Mouse (Mus musculus): ENCODE measurements around the gene Ppp1r18. TPM values are rescaled to one million over a fixed set of nuclear protein-coding genes. Genes with fewer than 3 reads are reported as not detected.

Ppp1r18 gene
- polyA plus RNA-seq, 1 experiment from 2014 or later, result 23.7 TPM

GRCm38 (mm10) chr17:35879245-35880057 lies 14.1 kb downstream of the Ppp1r18 start, which contains the start of gene Dhx16:
Gene Dhx16 (plus strand): TSS chr17:35879819.
- H3K27ac ChIP-seq, result peak within 1 kb of the TSS; percentile 78
- peak; percentile 90 for ATAC-seq (ENCODE audit: low FRiP score)
- H3K4me3 ChIP-seq (replicated peaks), result peak within 1 kb of the TSS; percentile 97
- 5% methylated on average over 66 of the region's 66 CpGs for WGBS
- H3K4me2 ChIP-seq, result peak within 1 kb of the TSS; percentile 82
- no peaks in the 10 kb centered on the region for H3K27me3 ChIP-seq
- peak within 1 kb of the TSS; percentile 83 for H3K9ac ChIP-seq
- H3K36me3 ChIP-seq (replicated peaks), result peaks cover 48% of the 10 kb centered on the region
- peaks cover 12% of the 10 kb centered on the region for H3K4me1 ChIP-seq
- H3K9me3 ChIP-seq, result no peaks in the 10 kb centered on the region

- 91% methylated on average over 17 of the region's 17 CpGs for WGBS
- no peak overlapping the region for H3K9ac ChIP-seq
- H3K9me3 ChIP-seq, result no peaks in the 10 kb centered on the region
- peaks cover 12% of the 10 kb centered on the region for H3K4me1 ChIP-seq
- no peak overlapping the region for H3K27ac ChIP-seq
- H3K4me3 ChIP-seq (replicated peaks), result no peak overlapping the region
- no peaks in the 10 kb centered on the region for H3K27me3 ChIP-seq
- H3K4me2 ChIP-seq, result no peak overlapping the region
- no peak for ATAC-seq (ENCODE audit: low FRiP score)
- H3K36me3 ChIP-seq (replicated peaks), result peaks cover 64% of the 10 kb centered on the region
Observed at GRCm38 (mm10) chr17:35882924-35883323, 17.5 kb downstream of the Ppp1r18 start.

DNA sequence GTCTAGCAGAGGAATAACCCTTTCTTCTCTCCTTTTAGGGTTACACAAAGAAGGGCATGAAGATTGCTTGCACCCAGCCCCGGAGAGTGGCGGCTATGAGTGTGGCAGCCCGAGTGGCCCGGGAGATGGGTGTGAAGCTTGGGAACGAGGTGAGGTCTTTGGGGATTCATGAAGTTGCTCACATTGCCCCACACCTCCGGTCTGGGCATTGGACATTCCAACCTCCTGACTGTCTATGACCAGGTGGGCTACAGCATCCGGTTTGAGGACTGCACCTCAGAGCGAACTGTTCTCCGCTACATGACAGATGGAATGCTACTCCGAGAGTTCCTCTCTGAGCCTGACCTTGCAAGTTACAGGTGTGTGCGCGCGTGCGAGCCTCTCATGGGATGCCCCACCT lies 18.4 kb downstream of the Ppp1r18 start:
- WGBS, result 96% methylated on average over 14 of the region's 14 CpGs
- Histone ChIP-seq H3K27me3 (no peaks in the 10 kb centered on the region), H3K36me3 (replicated peaks) (peaks cover 73% of the 10 kb centered on the region), H3K9me3 (no peaks in the 10 kb centered on the region), H3K9ac (no peak overlapping the region), H3K27ac (no peak overlapping the region), H3K4me1 (peaks cover 12% of the 10 kb centered on the region), H3K4me2 (no peak overlapping the region), H3K4me3 (replicated peaks) (no peak overlapping the region)
- ATAC-seq (ENCODE audit: low FRiP score), result no peak

- Histone ChIP-seq H3K27me3 (no peaks in the 10 kb centered on the region), H3K4me1 (no peaks in the 10 kb centered on the region), H3K4me3 (replicated peaks) (no peak overlapping the region), H3K9ac (no peak overlapping the region), H3K9me3 (no peaks in the 10 kb centered on the region), H3K27ac (no peak overlapping the region), H3K36me3 (replicated peaks) (peaks cover 95% of the 10 kb centered on the region), H3K4me2 (no peak overlapping the region)
- ATAC-seq (ENCODE audit: low FRiP score), result no peak
- WGBS, result 91% methylated on average over 9 of the region's 17 CpGs
Observed at GRCm38 (mm10) chr17:35887725-35888124, 22.3 kb downstream of the Ppp1r18 start.

GRCm38 (mm10) chr17:35896781-35897643 lies 31.6 kb downstream of the Ppp1r18 start, which contains the start of gene 2310061I04Rik:
Gene 2310061I04Rik (minus strand): TSS chr17:35897431.
- H3K27me3 ChIP-seq, result no peaks in the 10 kb centered on the region
- WGBS, result 1% methylated on average over 82 of the region's 86 CpGs
- no peaks in the 10 kb centered on the region for H3K9me3 ChIP-seq
- H3K27ac ChIP-seq, result peak within 1 kb of the TSS; percentile 94
- peaks cover 69% of the 10 kb centered on the region for H3K36me3 ChIP-seq (replicated peaks)
- ATAC-seq (ENCODE audit: low FRiP score), result peak; percentile 94
- peak within 1 kb of the TSS; percentile 78 for H3K4me3 ChIP-seq (replicated peaks)
- H3K9ac ChIP-seq, result peak within 1 kb of the TSS; percentile 86
- peaks cover 20% of the 10 kb centered on the region for H3K4me1 ChIP-seq
- peak within 1 kb of the TSS; percentile 99 for H3K4me2 ChIP-seq

GRCm38 (mm10) chr17:35897644-35898573 lies 32.5 kb downstream of the Ppp1r18 start:
- Histone ChIP-seq H3K9ac (peak overlapping the region; percentile 86; the same call in 1 of the 2 replicates), H3K27ac (peak overlapping the region; percentile 94), H3K4me1 (peaks cover 20% of the 10 kb centered on the region), H3K4me3 (replicated peaks) (peak overlapping the region; percentile 78; the same call in 1 of the 2 replicates), H3K36me3 (replicated peaks) (peaks cover 71% of the 10 kb centered on the region), H3K27me3 (no peaks in the 10 kb centered on the region), H3K4me2 (peak overlapping the region; percentile 99), H3K9me3 (no peaks in the 10 kb centered on the region)
- 46% methylated on average over 23 of the region's 23 CpGs for whole genome bisulfite sequencing
- peak; percentile 52 for ATAC-seq (ENCODE audit: low FRiP score)

DNA sequence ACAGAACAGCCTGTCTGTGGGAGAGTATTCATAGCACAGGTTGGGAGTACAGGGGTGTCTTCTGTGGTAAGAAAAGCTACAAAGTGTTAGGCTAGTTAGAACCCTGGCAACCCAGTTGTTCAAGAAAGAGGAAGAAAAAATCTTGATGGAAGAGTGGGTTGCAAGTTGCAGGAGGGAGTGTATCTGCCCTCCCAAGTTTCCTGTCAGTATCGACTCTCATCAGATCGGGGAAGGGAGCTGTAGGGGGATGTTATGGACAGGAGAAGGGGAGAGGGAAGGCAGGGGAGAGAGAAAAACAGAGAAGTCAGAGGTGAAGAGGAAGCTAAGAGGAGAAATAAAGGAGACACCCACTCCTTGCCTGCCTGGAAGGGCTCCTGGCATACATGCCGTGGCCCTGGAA lies 35.2 kb downstream of the Ppp1r18 start:
- no peak overlapping the region for H3K27ac ChIP-seq
- H3K36me3 ChIP-seq (replicated peaks), result peaks cover 79% of the 10 kb centered on the region
- 95% methylated on average over 3 of the region's 3 CpGs for WGBS
- ATAC-seq (ENCODE audit: low FRiP score), result no peak
- peaks cover 17% of the 10 kb centered on the region for H3K4me1 ChIP-seq
- H3K9me3 ChIP-seq, result no peaks in the 10 kb centered on the region
- no peaks in the 10 kb centered on the region for H3K27me3 ChIP-seq
- H3K4me3 ChIP-seq (replicated peaks), result no peak overlapping the region
- no peak overlapping the region for H3K4me2 ChIP-seq
- no peak overlapping the region for H3K9ac ChIP-seq

DNA sequence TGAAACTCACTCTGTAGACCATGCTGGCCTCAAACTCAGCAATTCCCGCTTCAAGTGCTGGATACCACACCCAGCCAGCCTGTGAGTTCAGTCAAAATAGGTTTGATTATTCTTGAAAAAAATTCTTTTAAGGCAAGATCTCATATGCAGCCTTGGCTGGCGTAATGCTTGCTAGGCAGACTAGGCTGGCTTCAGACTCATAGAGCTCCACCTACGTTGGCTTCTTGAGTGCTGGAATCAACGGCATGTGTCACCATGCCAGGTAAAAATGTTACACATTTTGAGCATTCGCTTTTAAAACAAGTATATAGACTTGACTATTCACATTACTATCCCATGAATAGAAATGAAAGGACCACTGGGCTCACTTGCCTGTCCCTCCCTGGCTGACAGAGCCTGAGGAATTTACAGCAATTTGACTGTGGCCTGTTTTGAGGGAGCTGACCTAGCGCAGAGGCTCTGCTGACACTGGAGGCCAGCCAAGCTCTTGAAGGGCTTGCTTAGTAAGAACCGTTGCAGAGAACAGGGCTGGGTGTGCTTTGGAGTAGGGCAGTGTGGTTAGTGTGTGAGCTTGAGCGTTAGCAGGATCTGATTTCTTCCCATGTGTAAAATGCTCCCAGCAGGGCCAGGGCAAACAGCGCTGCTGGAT lies 38.1 kb downstream of the Ppp1r18 start:
- no peaks in the 10 kb centered on the region for H3K27me3 ChIP-seq
- H3K4me3 ChIP-seq (replicated peaks), result no peak overlapping the region
- peaks cover 7% of the 10 kb centered on the region for H3K4me1 ChIP-seq
- H3K27ac ChIP-seq, result 0 out of 2 replicates have a peak overlapping the region, but pooled peaks have one; percentile 8
- H3K9ac ChIP-seq, result no peak overlapping the region
- H3K9me3 ChIP-seq, result no peaks in the 10 kb centered on the region
- 92% methylated on average over 9 of the region's 9 CpGs for WGBS
- ATAC-seq (ENCODE audit: low FRiP score), result no peak
- peaks cover 93% of the 10 kb centered on the region for H3K36me3 ChIP-seq (replicated peaks)
- no peak overlapping the region for H3K4me2 ChIP-seq

GRCm38 (mm10) chr17:35903992-35904355 lies 38.6 kb downstream of the Ppp1r18 start:
- no peak for ATAC-seq (ENCODE audit: low FRiP score)
- Histone ChIP-seq H3K4me2 (no peak overlapping the region), H3K9me3 (no peaks in the 10 kb centered on the region), H3K4me1 (peaks cover 12% of the 10 kb centered on the region), H3K36me3 (replicated peaks) (peaks cover 90% of the 10 kb centered on the region), H3K27ac (0 out of 2 replicates have a peak overlapping the region, but pooled peaks have one; percentile 8), H3K4me3 (replicated peaks) (no peak overlapping the region), H3K27me3 (no peaks in the 10 kb centered on the region), H3K9ac (no peak overlapping the region)
- 81% methylated on average over 4 of the region's 4 CpGs for WGBS

GRCm38 (mm10) chr17:35905587-35905986 lies 40.2 kb downstream of the Ppp1r18 start:
- ATAC-seq (ENCODE audit: low FRiP score), result no peak
- peaks cover 74% of the 10 kb centered on the region for H3K36me3 ChIP-seq (replicated peaks)
- H3K4me3 ChIP-seq (replicated peaks), result no peak overlapping the region
- H3K27ac ChIP-seq, result no peak overlapping the region
- no peaks in the 10 kb centered on the region for H3K27me3 ChIP-seq
- 94% methylated on average over 1 of the region's 1 CpGs for WGBS
- peaks cover 20% of the 10 kb centered on the region for H3K4me1 ChIP-seq
- H3K9me3 ChIP-seq, result no peaks in the 10 kb centered on the region
- no peak overlapping the region for H3K4me2 ChIP-seq
- no peak overlapping the region for H3K9ac ChIP-seq

DNA sequence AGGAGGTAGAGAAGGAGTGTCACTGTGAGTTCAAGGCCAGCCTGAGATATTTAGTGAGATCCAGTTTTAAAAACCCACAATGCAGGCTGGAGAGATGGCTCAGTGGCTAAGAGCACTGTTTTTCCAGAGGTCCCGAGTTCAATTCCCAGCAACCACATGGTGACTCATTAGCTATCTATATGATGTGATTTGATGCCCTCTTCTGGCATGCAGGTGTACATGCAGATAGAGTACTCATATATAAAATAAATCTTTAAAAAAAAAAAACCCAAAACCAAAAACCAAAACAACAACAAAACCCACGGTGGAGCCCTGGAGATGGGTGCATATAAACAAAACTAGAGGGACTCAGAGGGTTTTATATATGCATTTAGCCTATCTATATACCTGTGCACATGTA lies 42.2 kb downstream of the Ppp1r18 start:
- no peak overlapping the region for H3K27ac ChIP-seq
- ATAC-seq (ENCODE audit: low FRiP score), result no peak
- no peaks in the 10 kb centered on the region for H3K9me3 ChIP-seq
- no peaks in the 10 kb centered on the region for H3K27me3 ChIP-seq
- H3K9ac ChIP-seq, result no peak overlapping the region
- 83% methylated on average over 2 of the region's 2 CpGs for WGBS
- H3K4me1 ChIP-seq, result peaks cover 20% of the 10 kb centered on the region
- H3K4me2 ChIP-seq, result peak overlapping the region; percentile 95; the same call in 1 of the 2 replicates
- peaks cover 73% of the 10 kb centered on the region for H3K36me3 ChIP-seq (replicated peaks)
- no peak overlapping the region for H3K4me3 ChIP-seq (replicated peaks)
